Mouse (Mus musculus) embryonic fibroblast, embryonic 13.5 days (primary cell): ENCODE data around the gene Pnn.

Experiments used
- CTCF ChIP-seq: IDR thresholded peaks from 2 replicates; pipeline ENCODE4 v1.5.1; 2011; ENCODE audit warnings: mild to moderate bottlenecking, control low read depth, low read length, moderate library complexity, borderline replicate concordance; ENCODE audit not compliant: insufficient read depth
- POLR2A ChIP-seq: IDR thresholded peaks from 2 replicates; pipeline ENCODE4 v1.6.1; 2011; ENCODE audit warnings: low read depth, mild to moderate bottlenecking, control low read depth, low read length, moderate library complexity

GRCm38 (mm10) chr12:59093543-59093942 is 26.9 kb downstream of the Pnn start:
- TF ChIP-seq CTCF, result no peak
- TF ChIP-seq POLR2A, result no peak
